Mouse (Mus musculus) spleen, adult 2 months (tissue): Measurements from ENCODE around the gene Fzd4.

Experiments used
- CTCF ChIP-seq: fragments of 200-500 bp; IDR thresholded peaks from 2 replicates; pipeline ENCODE4 v1.5.1; 2011; ENCODE audit warnings: mild to moderate bottlenecking, inconsistent platforms; ENCODE audit not compliant: insufficient read depth, insufficient read length, insufficient replicate concordance; ENCODE audit errors: extremely low read depth
- POLR2A ChIP-seq: fragments of 200-500 bp; IDR thresholded peaks from 2 replicates; pipeline ENCODE4 v1.6.1; 2011; ENCODE audit warnings: low read depth, low read length, inconsistent platforms

DNA sequence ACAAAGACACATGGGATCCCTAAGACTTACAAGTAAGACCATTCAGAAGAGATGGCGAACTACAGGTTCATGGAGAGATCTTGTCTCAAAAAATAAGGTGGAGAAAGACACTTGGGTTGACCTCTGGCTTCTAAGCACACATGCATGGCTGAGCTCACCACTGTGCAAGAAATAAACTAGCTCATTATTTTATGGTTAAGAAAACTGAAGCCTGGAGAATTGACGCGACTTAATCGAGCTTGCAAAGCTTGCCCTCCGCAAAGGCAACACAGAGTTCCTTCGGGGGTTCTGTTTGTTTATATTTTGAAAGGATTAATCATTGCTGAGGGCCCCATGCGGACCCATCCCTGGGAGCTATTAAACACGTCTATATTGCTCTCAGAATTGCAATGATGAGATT, 18.5 kb downstream of the Fzd4 start:
- TF ChIP-seq POLR2A (no peak), CTCF (no peak)
